Mouse (Mus musculus) midbrain, embryonic 15.5 days (tissue): Measurements from ENCODE around the gene Tet3. TPM values are rescaled to one million over a fixed set of nuclear protein-coding genes. Genes with fewer than 3 reads are reported as not detected.
A peak's percentile ranks its signal among the peaks of the same experiment; 100 is the strongest.

Experiments used
- ATAC-seq: fragments of 200-750 bp; cut with Nextera tagmentation; replicated peaks from 2 replicates; pipeline ENCODE4 v1.8.0; 2017; ENCODE audit warnings: moderate TSS enrichment
- H3K27ac ChIP-seq: fragments of 300-500 bp; sonication (generic); 2 replicates; pipeline ENCODE4 v1.5.1; 2015; ENCODE audit warnings: mild to moderate bottlenecking, inconsistent platforms
- H3K27me3 ChIP-seq: fragments of 300-500 bp; sonication (generic); replicated peaks from 2 replicates; pipeline ENCODE4 v1.6.1; 2015; ENCODE audit warnings: inconsistent platforms
- H3K36me3 ChIP-seq: fragments of 300-500 bp; sonication (generic); replicated peaks from 2 replicates; pipeline ENCODE4 v1.6.1; 2015; ENCODE audit warnings: inconsistent platforms
- H3K4me1 ChIP-seq: fragments of 300-500 bp; sonication (generic); 2 replicates; pipeline ENCODE4 v1.6.1; 2015; ENCODE audit warnings: inconsistent platforms
- H3K4me2 ChIP-seq: fragments of 300-500 bp; sonication (generic); 2 replicates; pipeline ENCODE4 v1.6.1; 2015; ENCODE audit warnings: inconsistent platforms, mild to moderate bottlenecking, moderate library complexity
- H3K4me3 ChIP-seq: fragments of 300-500 bp; sonication (generic); 2 replicates; pipeline ENCODE4 v1.5.1; 2015; ENCODE audit warnings: mild to moderate bottlenecking, inconsistent platforms
- H3K9ac ChIP-seq: fragments of 300-500 bp; sonication (generic); 2 replicates; pipeline ENCODE4 v1.6.1; 2015; ENCODE audit warnings: mild to moderate bottlenecking, inconsistent platforms
- H3K9me3 ChIP-seq: fragments of 300-500 bp; sonication (generic); 2 replicates; pipeline ENCODE4 v1.6.1; 2016; ENCODE audit warnings: inconsistent platforms
- WGBS: fragments of 180-500 bp; shearing (Covaris S2); methylation state at CpG from one replicate; pipeline ENCODE4 v1.1.7; 2015; ENCODE audit warnings: mixed read lengths; 5-methylcytosine and 5-hydroxymethylcytosine counted together
- polyA plus RNA-seq: library from polyadenylated mRNA; unstranded; fragments of >200 nt; fragmentation: Nextera tagmentation; extraction: Ambion mirVana; gene quantifications from 2 replicates; pipeline ENCODE4 v1.2.1, GENCODE M21; 2015

The Tet3 gene
- polyA plus RNA-seq, 1 experiment from 2014 or later: 60.9 TPM

DNA sequence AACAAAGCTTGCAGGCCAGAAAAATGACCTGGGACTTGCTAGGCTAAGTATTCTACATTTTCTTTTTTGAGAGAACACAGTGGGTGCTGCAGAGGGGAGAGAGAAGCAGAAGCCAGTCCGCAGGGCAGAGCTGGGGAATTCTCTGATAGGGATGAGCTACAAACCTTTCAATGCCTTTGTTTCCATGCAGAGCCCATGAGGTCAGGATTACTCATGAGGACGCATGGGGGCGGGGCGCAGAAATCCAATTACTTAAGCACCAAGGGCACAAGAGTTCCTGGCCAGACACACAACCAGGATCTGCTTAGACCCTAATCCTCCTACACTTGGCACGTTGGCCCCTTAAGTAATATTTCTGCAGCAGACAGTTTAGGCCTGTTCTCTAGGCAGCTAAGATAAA is 23.7 kb downstream of the Tet3 start:
- ATAC-seq: no peak
- peak overlapping the region; percentile 60 for H3K27ac ChIP-seq
- 0 out of 2 replicates have a peak overlapping the region, but pooled peaks have one; percentile 2 for H3K9ac ChIP-seq
- H3K4me2 ChIP-seq: no peak overlapping the region
- no peaks in the 10 kb centered on the region for H3K9me3 ChIP-seq
- H3K36me3 ChIP-seq: no peaks in the 10 kb centered on the region
- WGBS: 12% methylated on average over 5 of the region's 5 CpGs
- H3K4me3 ChIP-seq: no peak overlapping the region
- peaks cover 89% of the 10 kb centered on the region for H3K4me1 ChIP-seq
- H3K27me3 ChIP-seq: no peaks in the 10 kb centered on the region

DNA sequence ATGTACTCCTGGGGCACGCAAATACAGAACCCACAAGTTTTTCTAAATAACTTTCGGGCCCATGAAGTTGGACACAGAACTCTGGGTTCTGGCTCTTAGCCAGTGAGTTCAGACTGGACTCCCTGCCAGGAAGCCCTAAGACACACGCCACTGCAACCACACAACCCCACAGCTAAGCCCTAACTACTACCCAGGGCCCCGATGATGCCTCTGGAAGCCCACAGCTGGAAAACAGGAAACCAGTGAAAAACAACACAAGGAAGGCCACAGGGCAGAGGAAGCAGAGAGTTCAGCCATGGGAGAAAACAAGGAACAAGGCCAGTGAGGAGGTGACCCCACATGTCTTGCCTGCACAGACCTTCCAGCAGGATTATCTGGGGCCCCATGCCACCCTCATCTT is 25.3 kb downstream of the Tet3 start:
- Histone ChIP-seq H3K4me1 (peaks cover 76% of the 10 kb centered on the region), H3K4me3 (no peak overlapping the region), H3K27me3 (no peaks in the 10 kb centered on the region), H3K4me2 (no peak overlapping the region), H3K27ac (no peak overlapping the region), H3K36me3 (no peaks in the 10 kb centered on the region), H3K9ac (no peak overlapping the region), H3K9me3 (no peaks in the 10 kb centered on the region)
- no peak for ATAC-seq
- 77% methylated on average over 4 of the region's 4 CpGs for WGBS

DNA sequence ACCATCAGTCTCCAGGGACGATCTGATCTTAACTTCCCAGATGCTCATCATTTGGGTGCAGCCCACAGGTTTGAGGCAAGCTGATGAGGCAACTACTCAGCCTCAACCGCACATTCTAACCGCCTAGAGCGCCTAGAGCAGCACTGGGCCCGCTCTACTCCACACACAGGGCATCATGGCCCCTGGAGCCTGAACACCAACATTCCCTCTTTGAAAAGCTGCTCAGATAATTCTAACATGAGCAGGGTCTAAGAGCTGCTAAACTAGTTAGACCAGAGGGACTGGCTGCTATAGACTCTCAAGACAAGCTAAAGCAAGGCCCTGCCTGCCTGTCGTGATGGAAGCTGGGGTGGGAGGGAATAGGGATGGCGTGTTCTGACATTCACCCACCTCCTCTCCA is 25.9 kb downstream of the Tet3 start:
- no peaks in the 10 kb centered on the region for H3K9me3 ChIP-seq
- no peak overlapping the region for H3K9ac ChIP-seq
- 84% methylated on average over 7 of the region's 7 CpGs for WGBS
- peaks cover 76% of the 10 kb centered on the region for H3K4me1 ChIP-seq
- no peak overlapping the region for H3K4me3 ChIP-seq
- H3K27ac ChIP-seq: no peak overlapping the region
- H3K27me3 ChIP-seq: no peaks in the 10 kb centered on the region
- ATAC-seq: no peak
- H3K36me3 ChIP-seq: no peaks in the 10 kb centered on the region
- no peak overlapping the region for H3K4me2 ChIP-seq

DNA sequence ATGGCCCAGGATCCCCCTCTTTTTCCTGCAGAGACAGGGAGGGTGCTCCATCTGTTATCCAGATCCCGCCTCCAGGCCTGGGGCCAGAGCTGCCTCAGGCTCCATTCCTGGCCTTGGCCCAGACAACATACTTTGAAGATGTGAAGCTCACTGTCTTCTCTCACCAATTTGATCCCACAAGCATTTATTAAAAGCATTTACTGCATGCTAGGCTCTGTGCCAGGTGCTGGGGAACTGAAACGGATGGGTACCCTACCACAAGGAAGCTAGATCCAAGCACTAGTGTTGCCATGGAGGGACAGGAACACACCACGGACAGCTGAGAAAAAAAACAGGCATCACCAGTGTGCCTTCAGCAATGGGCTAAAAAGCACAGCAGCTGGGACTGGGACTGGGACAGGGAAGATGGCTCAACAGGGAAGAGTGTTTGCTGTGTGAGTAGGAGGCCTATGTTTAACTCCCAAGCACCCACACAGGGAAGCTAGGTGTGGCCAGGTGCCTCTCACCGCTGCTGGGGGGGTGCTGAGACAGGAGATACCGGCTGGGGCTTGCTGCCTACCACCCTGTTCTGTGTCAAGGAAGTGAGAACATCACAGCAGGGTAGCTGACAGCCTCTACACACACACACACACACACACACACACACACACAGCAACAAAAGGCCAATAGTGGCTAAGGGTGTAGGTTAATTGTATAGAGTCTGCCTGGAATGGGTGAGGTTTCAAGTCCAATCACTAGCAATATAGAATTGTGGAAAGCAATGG is 30.7 kb downstream of the Tet3 start:
- no peaks in the 10 kb centered on the region for H3K9me3 ChIP-seq
- no peak overlapping the region for H3K9ac ChIP-seq
- WGBS: 36% methylated on average over 5 of the region's 5 CpGs
- no peaks in the 10 kb centered on the region for H3K36me3 ChIP-seq
- H3K27ac ChIP-seq: peak overlapping the region; percentile 56
- no peak overlapping the region for H3K4me3 ChIP-seq
- peaks cover 58% of the 10 kb centered on the region for H3K4me1 ChIP-seq
- peak; percentile 28 for ATAC-seq
- H3K4me2 ChIP-seq: no peak overlapping the region
- no peaks in the 10 kb centered on the region for H3K27me3 ChIP-seq

DNA sequence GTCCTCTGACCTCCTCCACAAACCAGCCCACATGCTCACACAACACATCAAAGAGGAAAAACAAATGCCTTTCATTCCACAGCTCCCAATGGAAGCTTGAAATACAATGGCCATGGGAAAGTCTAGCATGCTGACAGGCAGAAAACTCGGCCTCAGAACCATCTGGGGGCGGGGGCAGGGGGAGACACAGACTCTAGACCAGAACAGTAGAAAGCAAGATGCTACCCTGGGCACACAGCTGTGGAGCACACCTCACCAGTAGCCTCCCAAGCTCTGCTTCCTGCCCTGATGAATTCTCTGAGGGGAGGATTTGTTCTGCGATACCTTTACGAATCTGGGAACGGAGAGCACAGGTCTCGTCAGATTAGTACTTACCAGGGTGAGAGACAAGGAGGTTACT is 31.4 kb downstream of the Tet3 start:
- Histone ChIP-seq H3K27me3 (no peaks in the 10 kb centered on the region), H3K9ac (no peak overlapping the region), H3K27ac (peak overlapping the region; percentile 56), H3K9me3 (no peaks in the 10 kb centered on the region), H3K36me3 (no peaks in the 10 kb centered on the region), H3K4me2 (no peak overlapping the region), H3K4me3 (no peak overlapping the region), H3K4me1 (peaks cover 57% of the 10 kb centered on the region)
- 27% methylated on average over 6 of the region's 6 CpGs for WGBS
- ATAC-seq: no peak

DNA sequence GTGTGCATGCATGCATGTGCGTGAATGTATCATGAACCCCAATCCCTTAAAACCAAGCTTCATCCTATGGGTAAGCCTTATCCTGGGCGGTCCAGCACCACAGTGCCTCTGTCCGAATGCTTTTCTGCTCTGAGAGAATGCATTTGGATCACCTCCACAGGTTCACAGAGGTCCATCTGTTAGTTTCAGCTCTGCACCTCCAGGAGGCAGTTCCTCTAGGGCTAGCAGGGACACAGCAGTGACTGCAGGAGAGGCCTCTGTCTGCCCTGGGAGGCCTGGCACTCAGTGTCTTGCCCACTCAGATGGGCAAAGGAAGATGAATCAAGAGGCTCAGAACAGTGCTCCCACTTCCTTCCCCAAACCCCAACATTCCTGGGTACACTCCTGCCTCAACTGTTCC is 32.3 kb downstream of the Tet3 start:
- Histone ChIP-seq H3K27ac (no peak overlapping the region), H3K4me1 (peaks cover 58% of the 10 kb centered on the region), H3K4me3 (no peak overlapping the region), H3K36me3 (no peaks in the 10 kb centered on the region), H3K9ac (no peak overlapping the region), H3K4me2 (no peak overlapping the region), H3K27me3 (no peaks in the 10 kb centered on the region), H3K9me3 (no peaks in the 10 kb centered on the region)
- 88% methylated on average over 3 of the region's 3 CpGs for WGBS
- no peak for ATAC-seq

DNA sequence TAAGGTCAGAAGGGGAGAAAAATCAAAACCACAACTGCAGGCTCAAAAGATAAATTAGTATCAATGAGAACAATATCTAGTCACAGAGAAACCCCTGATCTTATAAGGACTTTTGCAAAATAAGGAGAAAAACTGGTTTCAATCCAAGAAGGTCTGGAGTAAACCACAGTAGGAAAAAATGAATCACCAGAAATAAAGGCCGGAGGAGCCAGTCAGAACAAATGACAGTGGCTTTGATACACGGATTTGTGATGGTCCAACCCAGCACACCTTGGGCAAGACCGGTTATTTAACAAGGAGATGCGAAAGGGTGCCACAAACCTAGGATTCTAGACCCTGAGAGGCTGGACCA is 34.9 kb downstream of the Tet3 start:
- Histone ChIP-seq H3K4me2 (no peak overlapping the region), H3K4me1 (peaks cover 73% of the 10 kb centered on the region), H3K36me3 (no peaks in the 10 kb centered on the region), H3K27ac (no peak overlapping the region), H3K9ac (no peak overlapping the region), H3K9me3 (no peaks in the 10 kb centered on the region), H3K4me3 (no peak overlapping the region), H3K27me3 (no peaks in the 10 kb centered on the region)
- no peak for ATAC-seq
- WGBS: 70% methylated on average over 4 of the region's 4 CpGs

DNA sequence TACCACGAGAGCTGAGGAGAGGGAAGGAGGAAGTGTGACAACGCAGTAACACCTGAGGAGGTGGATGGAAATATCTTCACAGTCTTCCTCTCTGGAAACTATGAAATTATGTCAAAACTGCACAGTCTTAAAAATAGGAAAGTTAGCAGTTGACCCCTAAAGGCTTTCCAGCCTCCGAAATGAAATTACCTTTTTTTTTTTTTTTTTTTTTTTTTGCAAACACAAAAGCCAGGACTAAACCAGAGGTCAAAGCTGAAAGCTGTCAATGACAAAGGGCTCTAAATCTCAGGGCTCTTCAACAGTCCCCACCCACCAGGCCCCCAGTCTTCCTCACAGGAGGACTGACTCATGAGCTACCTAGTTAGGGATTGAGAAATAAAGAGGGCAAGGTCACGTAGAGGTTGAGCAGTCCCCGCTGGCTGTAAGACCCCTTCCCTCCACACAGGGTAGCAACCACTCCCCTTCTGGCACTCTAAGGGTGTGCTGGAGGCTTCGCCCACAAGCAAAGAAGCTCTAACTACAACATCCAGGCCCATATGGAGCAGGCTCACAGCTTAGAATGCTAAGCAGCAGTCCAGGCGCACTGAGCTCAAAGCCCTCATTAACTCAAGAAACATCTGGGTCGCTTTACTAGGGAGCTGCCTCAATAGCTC is 35.4 kb downstream of the Tet3 start:
- Histone ChIP-seq H3K9ac (no peak overlapping the region), H3K4me1 (peaks cover 74% of the 10 kb centered on the region), H3K4me3 (no peak overlapping the region), H3K27ac (no peak overlapping the region), H3K36me3 (no peaks in the 10 kb centered on the region), H3K4me2 (no peak overlapping the region), H3K9me3 (no peaks in the 10 kb centered on the region), H3K27me3 (no peaks in the 10 kb centered on the region)
- no peak; the same call in 1 of the 2 replicates for ATAC-seq
- WGBS: 41% methylated on average over 8 of the region's 8 CpGs

DNA sequence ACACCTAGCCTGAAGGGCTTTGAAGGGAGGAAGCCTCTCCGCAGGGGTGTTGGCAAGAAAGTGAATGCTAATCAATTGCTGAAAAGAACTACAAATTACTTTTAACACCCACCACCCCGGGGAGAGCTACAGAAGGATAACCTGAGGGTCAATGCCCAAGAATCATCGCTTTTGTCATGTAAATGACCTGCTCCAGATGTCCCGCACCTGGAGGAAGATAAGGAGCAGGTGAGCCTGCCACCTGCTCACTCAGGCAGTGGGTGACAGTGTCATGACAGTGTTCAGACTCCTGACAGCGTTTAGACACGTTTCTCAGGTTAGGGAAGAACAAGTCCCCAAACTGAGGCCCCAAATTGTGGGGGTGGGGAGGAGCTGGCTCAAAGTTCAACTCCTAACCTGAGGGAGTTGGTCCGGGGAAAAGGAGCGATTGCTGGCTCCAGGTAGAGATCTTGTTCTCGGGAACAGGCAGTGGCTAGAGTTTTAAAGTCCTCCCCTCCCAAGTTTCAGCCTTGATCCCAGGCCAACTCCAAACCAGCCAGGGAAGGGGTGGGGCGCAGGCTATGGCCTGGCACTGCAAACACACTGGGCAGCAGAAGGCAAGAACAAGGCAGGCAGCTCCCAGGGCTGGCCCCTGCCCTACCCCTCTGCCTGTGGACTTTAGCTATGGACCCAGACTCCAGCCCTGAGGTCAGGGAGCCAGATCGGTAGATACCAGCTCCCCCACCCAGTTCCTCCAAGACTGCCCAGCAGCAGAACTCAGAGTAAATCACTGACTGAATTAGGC is 36.8 kb downstream of the Tet3 start:
- H3K9ac ChIP-seq: no peak overlapping the region
- H3K4me3 ChIP-seq: no peak overlapping the region
- peaks cover 70% of the 10 kb centered on the region for H3K4me1 ChIP-seq
- H3K27me3 ChIP-seq: no peaks in the 10 kb centered on the region
- ATAC-seq: no peak
- no peak overlapping the region for H3K27ac ChIP-seq
- no peak overlapping the region for H3K4me2 ChIP-seq
- no peaks in the 10 kb centered on the region for H3K9me3 ChIP-seq
- WGBS: 21% methylated on average over 11 of the region's 11 CpGs
- H3K36me3 ChIP-seq: no peaks in the 10 kb centered on the region

DNA sequence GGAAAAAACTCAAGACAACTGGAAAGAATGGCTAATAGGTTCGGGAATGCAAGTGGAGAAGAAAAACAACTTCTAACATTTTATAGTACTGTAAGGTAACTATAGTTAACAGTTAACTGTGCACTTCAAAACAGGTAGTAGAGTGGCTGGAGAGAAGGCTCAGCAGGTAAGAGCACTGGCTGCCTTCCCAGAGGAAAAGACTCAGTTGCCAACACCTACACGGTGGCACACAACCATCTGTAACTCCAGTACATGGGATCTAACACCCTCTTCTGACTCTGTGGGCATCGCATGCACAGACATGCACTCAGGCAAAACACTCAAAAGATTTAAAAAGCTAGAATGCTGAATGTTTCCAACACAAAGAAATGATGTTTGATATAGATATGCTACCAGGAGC is 39.4 kb downstream of the Tet3 start:
- no peaks in the 10 kb centered on the region for H3K27me3 ChIP-seq
- H3K4me3 ChIP-seq: no peak overlapping the region
- H3K9ac ChIP-seq: no peak overlapping the region
- H3K36me3 ChIP-seq: no peaks in the 10 kb centered on the region
- H3K27ac ChIP-seq: no peak overlapping the region
- 87% methylated on average over 3 of the region's 3 CpGs for WGBS
- no peak overlapping the region for H3K4me2 ChIP-seq
- peaks cover 78% of the 10 kb centered on the region for H3K4me1 ChIP-seq
- no peaks in the 10 kb centered on the region for H3K9me3 ChIP-seq
- no peak for ATAC-seq

DNA sequence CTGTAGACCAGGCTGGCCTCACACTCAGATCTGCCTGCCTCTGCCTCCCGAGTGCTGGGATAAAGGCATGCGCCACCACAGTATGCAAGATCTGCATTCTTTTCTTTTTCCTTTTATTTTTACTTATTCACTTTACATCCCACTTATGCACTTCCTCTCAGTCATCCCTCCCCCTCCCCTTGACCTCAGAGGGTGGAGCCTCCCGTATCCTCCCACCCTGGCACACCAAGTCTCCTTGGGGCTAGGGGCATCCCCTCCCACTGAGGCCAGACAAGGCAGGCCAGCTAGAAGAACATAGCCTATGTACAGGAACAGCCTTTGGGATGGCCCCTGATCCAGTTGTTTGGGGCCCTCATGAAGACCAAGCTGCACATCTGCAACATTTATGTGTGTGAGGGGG is 41.4 kb downstream of the Tet3 start:
- peaks cover 84% of the 10 kb centered on the region for H3K4me1 ChIP-seq
- WGBS: 79% methylated on average over 3 of the region's 3 CpGs

DNA sequence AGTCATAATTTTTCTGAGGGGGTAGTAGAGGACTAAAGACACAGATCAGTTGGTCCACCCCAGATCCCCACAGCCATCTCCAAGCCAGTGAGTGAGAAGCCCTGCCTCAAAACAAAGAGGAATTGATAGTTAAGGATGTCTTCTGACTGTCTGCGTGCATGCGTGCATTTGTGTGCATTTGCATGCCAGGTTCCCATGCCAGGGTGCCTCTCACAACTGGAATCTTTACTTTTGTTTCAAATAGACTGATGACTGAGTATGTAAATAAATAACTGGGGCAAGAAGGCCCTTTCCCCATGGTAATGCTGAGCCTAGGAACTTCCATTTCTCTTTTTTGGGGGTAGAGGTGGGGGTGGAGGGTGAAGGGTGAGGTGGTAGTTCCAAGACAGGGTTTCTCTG is 41.8 kb downstream of the Tet3 start:
- H3K27me3 ChIP-seq: no peaks in the 10 kb centered on the region
- H3K4me3 ChIP-seq: no peak overlapping the region
- no peak for ATAC-seq
- H3K4me1 ChIP-seq: peaks cover 85% of the 10 kb centered on the region
- no peaks in the 10 kb centered on the region for H3K9me3 ChIP-seq
- H3K4me2 ChIP-seq: no peak overlapping the region
- 89% methylated on average over 2 of the region's 2 CpGs for WGBS
- no peaks in the 10 kb centered on the region for H3K36me3 ChIP-seq
- H3K27ac ChIP-seq: no peak overlapping the region
- H3K9ac ChIP-seq: no peak overlapping the region

More for the DNA sequence above, 41.4 kb downstream of the Tet3 start:
- no peaks in the 10 kb centered on the region for H3K27me3 ChIP-seq
- ATAC-seq: no peak
- no peaks in the 10 kb centered on the region for H3K9me3 ChIP-seq
- H3K27ac ChIP-seq: no peak overlapping the region
- H3K4me2 ChIP-seq: no peak overlapping the region
- H3K9ac ChIP-seq: no peak overlapping the region
- no peak overlapping the region for H3K4me3 ChIP-seq
- H3K36me3 ChIP-seq: no peaks in the 10 kb centered on the region
